Mouse (Mus musculus): ENCODE data around the gene Trip6.

DNA sequence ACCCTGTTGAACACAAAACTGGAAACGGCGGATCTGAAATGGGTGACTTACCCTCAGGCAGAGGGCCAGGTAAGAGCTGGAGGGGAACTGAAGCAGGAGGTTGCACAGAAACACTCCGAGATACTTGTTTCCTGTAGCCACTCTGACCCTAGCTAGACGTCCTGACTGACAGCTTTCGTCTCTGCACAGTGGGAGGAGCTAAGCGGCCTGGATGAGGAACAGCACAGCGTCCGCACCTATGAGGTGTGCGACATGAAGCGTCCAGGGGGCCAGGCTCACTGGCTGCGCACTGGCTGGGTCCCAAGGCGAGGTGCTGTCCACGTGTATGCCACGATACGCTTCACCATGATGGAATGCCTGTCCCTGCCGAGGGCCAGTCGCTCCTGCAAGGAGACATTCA is 39.9 kb upstream of the Trip6 start:
- no peak for TF ChIP-seq HCFC1 (IDR thresholded peaks at IDR 0.05; ENCODE audit: low read depth, low read length)
- no peak for TF ChIP-seq POLR2AphosphoS5 (IDR thresholded peaks at IDR 0.05; ENCODE audit: borderline replicate concordance, low read depth, low read length)
- TF ChIP-seq TAL1 (IDR thresholded peaks at IDR 0.05; ENCODE audit: low read length), result no peak
- no peak for TF ChIP-seq MAX (IDR thresholded peaks at IDR 0.05; ENCODE audit: low read length)
- no peak for TF ChIP-seq TCF12 (IDR thresholded peaks at IDR 0.05; ENCODE audit: low read depth, low read length)
- no peak for TF ChIP-seq POLR2A (IDR thresholded peaks at IDR 0.05; ENCODE audit: control insufficient read depth in 1 of 2, insufficient read depth in 1 of 2, low read depth in 1 of 2, low read length in 2 of 2, poor library complexity in 1 of 2)
- no peak for TF ChIP-seq SMC3 (IDR thresholded peaks at IDR 0.05; ENCODE audit: low read depth, low read length)
- no peak for TF ChIP-seq GATA1 (IDR thresholded peaks at IDR 0.05; ENCODE audit: low read depth, low read length)
- TF ChIP-seq EP300 (IDR thresholded peaks at IDR 0.05; ENCODE audit: low read depth in 1 of 2, low read length in 2 of 2), result no peak
- no peak for TF ChIP-seq JUND (IDR thresholded peaks at IDR 0.05; ENCODE audit: low read depth, low read length)
- TF ChIP-seq CTCF (IDR thresholded peaks at IDR 0.05 in 2 of 3, conservative IDR thresholded peaks at IDR 0.05 in 1 of 3; ENCODE audit: control insufficient read depth in 1 of 3, insufficient read depth in 1 of 3, low read depth in 2 of 3, low read length in 3 of 3, poor library complexity in 1 of 3, severe bottlenecking in 1 of 3), result no peak
- TF ChIP-seq ZKSCAN1 (IDR thresholded peaks at IDR 0.05; ENCODE audit: low read depth, low read length), result no peak
- TF ChIP-seq SIN3A (IDR thresholded peaks at IDR 0.05; ENCODE audit: low read length), result no peak
- no peak for TF ChIP-seq TBP (IDR thresholded peaks at IDR 0.05; ENCODE audit: low read depth, low read length)

Data from MEL (cell line).